Mouse (Mus musculus) bone marrow, adult 2 months (tissue): Measurements from ENCODE around the gene Cyp1b1. TPM values are rescaled to one million over a fixed set of nuclear protein-coding genes. Genes with fewer than 3 reads are reported as not detected.

Source experiments
- H3K27ac ChIP-seq: fragments of 200-500 bp; 2 replicates; pipeline ENCODE4 v1.5.1; 2012; ENCODE audit warnings: low read depth, mild to moderate bottlenecking, control low read depth, inconsistent platforms, low read length; ENCODE audit not compliant: control insufficient read depth, poor library complexity, insufficient read depth
- H3K4me1 ChIP-seq: fragments of 200-500 bp; 2 replicates; pipeline ENCODE4 v1.6.1; 2011; ENCODE audit warnings: low read length; ENCODE audit not compliant: control insufficient read depth, insufficient read depth
- H3K4me3 ChIP-seq: fragments of 200-500 bp; replicated peaks from 2 replicates; pipeline ENCODE3; 2011; ENCODE audit warnings: mild to moderate bottlenecking, low read depth, low read length, control low read depth; ENCODE audit not compliant: control insufficient read depth
- CTCF ChIP-seq: fragments of 200-500 bp; IDR thresholded peaks from 2 replicates; pipeline ENCODE4 v1.5.1; 2011; ENCODE audit warnings: low read length, control low read depth; ENCODE audit not compliant: control insufficient read depth, insufficient read depth
- POLR2A ChIP-seq: fragments of 200-500 bp; IDR thresholded peaks from 2 replicates; pipeline ENCODE4 v1.6.1; 2011; ENCODE audit warnings: low read depth, mild to moderate bottlenecking, control low read depth, low read length, borderline replicate concordance; ENCODE audit not compliant: control insufficient read depth
- WGBS: fragments of 180-500 bp; shearing (Covaris S2); methylation state at CpG from one replicate; pipeline ENCODE4 v1.1.7; 2018; 5-methylcytosine and 5-hydroxymethylcytosine counted together
- polyA plus RNA-seq: library from polyadenylated mRNA; stranded (reverse); fragments of >200 nt; gene quantifications from 2 replicates; pipeline ENCODE4 v1.2.4, GENCODE M21; 2011; ENCODE audit warnings: low replicate concordance; ENCODE audit not compliant: missing spikeins, insufficient read depth, insufficient read length

Gene Cyp1b1
- polyA plus RNA-seq, 1 experiment = 4.2 TPM

DNA sequence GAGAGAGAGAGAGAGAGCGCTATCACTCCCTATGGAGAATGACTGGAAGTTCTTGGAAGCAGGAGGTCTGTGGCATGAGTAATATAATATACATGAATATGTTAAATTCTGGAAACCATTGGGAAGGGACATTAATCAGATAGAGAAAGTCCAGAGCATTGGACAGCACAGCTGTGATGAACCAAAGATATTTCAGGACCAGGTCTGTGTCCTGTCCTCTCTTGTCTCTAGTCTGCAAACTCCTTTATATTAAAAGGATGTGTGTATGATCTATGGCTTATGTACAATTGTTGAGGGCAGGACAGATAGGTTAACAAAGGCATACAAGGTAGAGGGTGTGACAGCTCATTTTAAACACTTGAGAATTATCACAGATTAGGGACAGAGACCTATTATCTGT, 28.6 kb upstream of the Cyp1b1 start:
- WGBS = 74% methylated on average over 1 of the region's 1 CpGs
- no peak for TF ChIP-seq POLR2A
- no peak for TF ChIP-seq CTCF
- no peak overlapping the region for H3K27ac ChIP-seq
- H3K4me3 ChIP-seq = no peak overlapping the region
- no peaks in the 10 kb centered on the region for H3K4me1 ChIP-seq

DNA sequence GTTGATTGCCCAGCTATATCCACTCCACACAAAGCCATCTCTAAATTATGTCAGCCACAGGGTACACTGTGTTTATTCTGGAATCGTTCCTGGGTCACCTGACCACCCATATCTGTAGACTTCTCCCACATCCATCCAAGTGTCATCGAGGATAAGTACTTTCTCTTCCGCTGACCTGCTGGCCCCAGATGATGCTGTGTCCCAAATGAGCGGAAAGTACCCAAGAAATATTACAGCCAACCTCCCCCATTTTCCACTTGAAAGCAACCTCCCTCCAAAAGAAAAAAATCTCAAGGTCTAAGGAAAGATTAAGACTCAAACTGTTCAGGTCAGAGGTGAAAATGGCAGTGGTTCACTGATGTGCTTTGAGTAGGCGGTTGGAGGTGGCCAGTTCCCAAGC, 27.8 kb upstream of the Cyp1b1 start:
- Histone ChIP-seq H3K27ac (no peak overlapping the region), H3K4me3 (no peak overlapping the region), H3K4me1 (no peaks in the 10 kb centered on the region)
- 88% methylated on average over 5 of the region's 5 CpGs for WGBS
- no peak for TF ChIP-seq POLR2A
- TF ChIP-seq CTCF = no peak

DNA sequence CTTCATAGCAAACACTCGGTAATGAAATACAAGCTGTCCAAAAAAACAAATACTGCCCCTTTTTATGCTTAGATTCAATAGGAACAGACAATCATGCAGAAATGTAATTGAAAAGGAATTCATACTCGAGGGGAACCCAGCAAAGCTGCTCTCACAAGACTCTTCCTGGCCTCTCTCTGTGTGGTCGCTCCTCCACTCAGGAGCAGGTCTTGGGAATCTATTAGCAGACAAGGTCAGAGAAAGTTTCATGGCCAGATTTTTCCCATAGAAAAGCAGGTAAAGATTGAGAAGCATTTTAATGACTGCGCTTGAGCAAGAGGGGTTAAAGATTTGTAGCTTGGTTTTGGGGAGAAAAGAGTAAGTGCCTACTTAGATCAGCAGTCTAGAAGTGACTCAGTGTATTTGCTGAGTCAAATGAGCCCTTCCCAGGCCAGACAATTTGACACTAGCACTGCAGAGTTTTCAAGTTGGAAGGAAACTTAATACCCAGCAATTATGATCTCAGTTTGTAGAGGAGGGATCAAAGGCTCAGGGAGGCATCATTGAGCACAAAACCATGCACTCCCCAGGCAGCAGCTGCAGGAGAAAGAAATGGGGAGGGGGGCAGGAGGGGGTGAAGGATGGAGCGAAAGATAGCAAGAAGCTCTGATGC, 24.1 kb upstream of the Cyp1b1 start:
- TF ChIP-seq CTCF = no peak
- no peak for TF ChIP-seq POLR2A
- no peaks in the 10 kb centered on the region for H3K4me1 ChIP-seq
- no peak overlapping the region for H3K27ac ChIP-seq
- no peak overlapping the region for H3K4me3 ChIP-seq
- 65% methylated on average over 5 of the region's 5 CpGs for WGBS

DNA sequence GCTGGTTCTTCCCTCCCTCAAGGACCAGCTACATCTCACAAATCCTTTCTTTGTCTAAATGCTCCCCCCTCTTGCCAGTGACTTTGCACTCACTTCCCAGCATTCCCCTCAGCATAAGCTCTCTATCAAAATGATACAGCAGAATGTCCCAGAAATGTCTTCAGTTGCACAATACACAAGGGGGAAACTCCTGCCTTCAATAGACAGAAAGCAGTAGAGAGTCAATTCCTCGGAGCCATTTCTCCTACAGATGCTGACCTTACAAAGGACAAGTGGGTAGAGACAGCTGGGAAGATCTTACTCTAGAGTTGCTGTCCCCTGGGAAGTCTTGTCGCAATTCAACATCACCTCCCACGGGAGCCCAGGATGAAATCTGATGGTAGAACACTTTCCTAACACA, 22.7 kb upstream of the Cyp1b1 start:
- H3K27ac ChIP-seq = no peak overlapping the region
- no peak overlapping the region for H3K4me3 ChIP-seq
- H3K4me1 ChIP-seq = no peaks in the 10 kb centered on the region
- 70% methylated on average over 3 of the region's 3 CpGs for WGBS
- TF ChIP-seq POLR2A = no peak
- no peak for TF ChIP-seq CTCF

DNA sequence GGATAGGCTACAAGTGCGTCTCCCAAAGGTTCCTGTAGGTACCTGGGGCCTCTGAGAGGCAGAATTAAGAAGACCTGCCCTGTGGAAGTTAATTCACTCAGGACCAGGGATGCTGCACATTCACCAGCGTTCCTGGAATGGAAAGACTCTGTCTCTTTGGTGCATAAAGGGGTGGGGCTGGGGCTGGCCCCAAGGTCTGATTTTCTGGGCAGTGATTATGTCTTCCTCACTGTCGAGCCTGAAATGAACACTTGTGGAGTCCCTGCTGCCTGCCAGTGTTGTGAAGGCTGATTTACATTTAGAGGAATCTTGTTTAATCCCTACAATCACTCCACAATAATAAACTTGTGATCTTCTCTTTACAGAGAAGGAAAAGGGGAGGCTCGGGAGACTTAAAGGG, 18.2 kb upstream of the Cyp1b1 start:
- Histone ChIP-seq H3K27ac (no peak overlapping the region), H3K4me1 (no peaks in the 10 kb centered on the region), H3K4me3 (no peak overlapping the region)
- 69% methylated on average over 4 of the region's 4 CpGs for WGBS
- TF ChIP-seq POLR2A (no peak), CTCF (no peak)

DNA sequence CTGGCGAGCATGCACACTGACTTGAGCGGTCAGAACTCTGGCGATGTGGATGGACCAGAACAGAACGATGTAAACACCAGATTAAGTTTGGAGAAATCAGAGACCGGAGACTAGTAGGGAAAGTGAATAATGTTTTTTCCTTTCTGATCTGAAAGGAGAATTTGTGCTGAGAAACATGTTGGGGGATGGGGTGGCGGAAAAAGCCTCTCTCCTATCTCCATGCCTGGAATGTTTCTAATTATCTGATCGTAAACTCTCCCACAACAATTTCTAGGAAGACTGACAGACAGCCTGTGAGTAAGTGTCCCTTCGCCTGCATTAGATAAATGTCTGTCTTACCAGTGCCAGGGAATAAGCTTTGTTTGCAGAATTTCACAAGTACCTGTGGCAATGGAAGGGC, 16.1 kb upstream of the Cyp1b1 start:
- H3K27ac ChIP-seq = no peak overlapping the region
- TF ChIP-seq CTCF = no peak
- no peak for TF ChIP-seq POLR2A
- H3K4me3 ChIP-seq = no peak overlapping the region
- 69% methylated on average over 8 of the region's 8 CpGs for WGBS
- no peaks in the 10 kb centered on the region for H3K4me1 ChIP-seq

DNA sequence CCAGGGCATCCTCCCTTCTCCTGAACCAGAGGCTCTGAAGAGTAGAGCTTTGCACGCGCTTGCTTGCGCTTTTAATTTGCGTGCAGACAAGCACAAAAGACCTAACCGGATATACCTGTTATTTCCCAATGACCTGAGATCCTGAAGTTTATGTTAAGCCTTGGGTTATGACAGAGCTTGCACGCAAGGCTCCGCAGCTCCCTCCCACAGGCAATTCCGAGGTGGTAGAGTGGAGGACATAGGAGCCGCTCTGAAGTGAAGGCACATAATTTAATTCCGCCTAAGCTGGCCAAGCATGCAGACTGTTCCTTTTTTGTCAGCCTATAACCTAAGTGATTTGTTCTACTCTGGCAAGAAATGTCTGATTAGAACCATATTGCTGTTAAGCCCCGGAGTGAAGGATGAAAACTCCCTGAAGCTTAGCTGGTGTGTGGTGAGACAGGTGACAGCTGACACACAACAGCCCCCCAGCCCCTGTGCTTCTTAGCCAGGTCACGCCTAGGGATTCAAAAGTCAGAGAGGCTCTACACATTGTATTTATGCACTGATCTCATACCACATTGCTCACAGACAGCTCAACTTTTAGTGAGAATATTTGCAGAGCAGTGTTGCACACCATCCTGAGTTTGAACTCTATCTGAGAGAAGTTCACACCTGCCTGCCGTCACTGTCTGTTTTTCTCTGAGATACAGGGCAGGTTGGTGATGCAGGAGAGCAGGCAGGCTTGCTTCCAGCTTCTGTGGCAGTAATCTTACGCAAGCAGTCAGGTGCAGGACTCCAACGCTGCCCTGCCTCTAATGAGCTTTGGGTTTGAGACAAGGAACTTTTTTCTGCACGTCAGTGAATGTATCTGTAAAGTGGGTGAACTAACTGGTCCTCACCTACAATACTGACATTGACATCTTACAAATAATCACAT, 14.0 kb upstream of the Cyp1b1 start:
- WGBS = 47% methylated on average over 16 of the region's 16 CpGs
- TF ChIP-seq CTCF = no peak
- TF ChIP-seq POLR2A = no peak
- Histone ChIP-seq H3K4me3 (no peak overlapping the region), H3K4me1 (no peaks in the 10 kb centered on the region), H3K27ac (no peak overlapping the region)

DNA sequence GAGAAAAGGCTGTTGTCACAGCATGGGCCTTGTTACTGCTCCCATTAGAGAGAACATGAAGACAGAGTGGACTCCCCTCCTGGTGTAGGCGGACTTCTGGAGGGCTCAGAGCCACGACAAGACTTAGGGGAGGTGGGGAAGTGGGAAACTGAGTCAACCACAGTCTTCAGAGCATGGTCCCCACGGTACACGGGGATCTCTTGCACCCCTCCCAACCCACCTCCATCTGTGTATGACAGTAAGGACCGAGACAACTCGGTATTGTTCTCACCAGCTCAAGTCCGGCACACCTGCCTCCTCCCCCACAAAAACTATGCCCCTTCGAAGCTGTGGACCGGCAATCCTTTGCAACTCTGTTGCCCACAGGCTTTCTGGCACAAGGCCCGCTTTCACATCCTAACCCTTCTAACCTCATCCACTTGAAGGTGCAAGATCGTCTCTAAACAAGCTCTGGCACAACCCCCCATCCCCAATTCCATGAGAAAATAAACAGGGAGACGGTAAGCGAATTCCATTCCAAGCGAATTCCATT, 13.3 kb upstream of the Cyp1b1 start:
- no peak overlapping the region for H3K27ac ChIP-seq
- WGBS = 38% methylated on average over 14 of the region's 14 CpGs
- TF ChIP-seq CTCF (no peak), POLR2A (no peak)
- no peaks in the 10 kb centered on the region for H3K4me1 ChIP-seq
- no peak overlapping the region for H3K4me3 ChIP-seq
